Mouse (Mus musculus) limb, embryonic 14.5 days (tissue): ENCODE measurements around the gene Tapbpl. TPM values are rescaled to one million over a fixed set of nuclear protein-coding genes. Genes with fewer than 3 reads are reported as not detected.

Experiments
- ATAC-seq: fragments of 200-750 bp; cut with Nextera tagmentation; 2 replicates; pipeline ENCODE4 v1.8.0; 2017; ENCODE audit warnings: low read depth, moderate number of reproducible peaks, moderate TSS enrichment; ENCODE audit not compliant: low FRiP score
- DNase-seq: peaks from one replicate; pipeline ENCODE4 v3.0.0-alpha.2; 2015; ENCODE audit warnings: low spot score
- H3K27ac ChIP-seq: fragments of 300-500 bp; sonication (generic); replicated peaks from 2 replicates; pipeline ENCODE4 v1.5.1; 2014; ENCODE audit warnings: low read depth, mild to moderate bottlenecking, low read length, moderate library complexity, mixed read lengths
- H3K27me3 ChIP-seq: fragments of 300-500 bp; sonication (generic); 2 replicates; pipeline ENCODE4 v1.6.1; 2014; ENCODE audit warnings: low read length, mixed read lengths; ENCODE audit not compliant: control insufficient read depth, insufficient read depth
- H3K36me3 ChIP-seq: fragments of 300-500 bp; sonication (generic); 2 replicates; pipeline ENCODE4 v1.6.1; 2014; ENCODE audit warnings: mild to moderate bottlenecking, low read length, moderate library complexity, mixed read lengths; ENCODE audit not compliant: control insufficient read depth, insufficient read depth
- H3K4me1 ChIP-seq: fragments of 300-500 bp; sonication (generic); 2 replicates; pipeline ENCODE4 v1.6.1; 2014; ENCODE audit warnings: antibody characterized with exemption, low read length, mixed read lengths; ENCODE audit not compliant: control insufficient read depth, insufficient read depth
- H3K4me2 ChIP-seq: fragments of 300-500 bp; sonication (generic); replicated peaks from 2 replicates; pipeline ENCODE4 v1.6.1; 2014; ENCODE audit warnings: low read depth, mild to moderate bottlenecking, low read length, moderate library complexity; ENCODE audit not compliant: severe bottlenecking
- H3K4me3 ChIP-seq: fragments of 300-500 bp; sonication (generic); replicated peaks from 2 replicates; pipeline ENCODE4 v1.5.1; 2014; ENCODE audit warnings: low read length
- H3K9ac ChIP-seq: fragments of 300-500 bp; sonication (generic); 2 replicates; pipeline ENCODE4 v1.6.1; 2014; ENCODE audit warnings: mild to moderate bottlenecking, low read depth, low read length, moderate library complexity; ENCODE audit not compliant: severe bottlenecking
- H3K9me3 ChIP-seq: fragments of 300-500 bp; sonication (generic); 2 replicates; pipeline ENCODE4 v1.6.1; 2016; ENCODE audit warnings: low read length; ENCODE audit not compliant: control insufficient read depth
- POLR2A ChIP-seq: fragments of 200-500 bp; IDR thresholded peaks from 2 replicates; pipeline ENCODE4 v1.8.0; 2012; ENCODE audit warnings: inconsistent platforms, mild to moderate bottlenecking, moderate library complexity, borderline replicate concordance; ENCODE audit not compliant: insufficient read depth, insufficient read length; ENCODE audit errors: extremely low read depth
- WGBS: fragments of 180-500 bp; shearing (Covaris S2); extraction: QIAGEN DNeasy Blood & Tissue Kit; methylation state at CpG from one replicate; pipeline ENCODE4 v1.1.7; 2014; 5-methylcytosine and 5-hydroxymethylcytosine counted together
- polyA plus RNA-seq, 2 experiments: library from polyadenylated mRNA; depleted of rRNA in 1 of 2; stranded (reverse) in 1 of 2; unstranded in 1 of 2; fragments of >200 nt; fragmentation: Nextera tagmentation in 1 of 2; extraction: Ambion mirVana in 1 of 2; gene quantifications; 2 replicates each; pipeline versions ENCODE4 v1.2.1 to v1.2.3; 2012 to 2014

Tapbpl gene
- polyA plus RNA-seq, 2 experiments: 2.8 to 3.4 TPM

GRCm38 (mm10) chr6:125233816-125234519, 2.3 kb upstream of the Tapbpl start:
- H3K4me3 ChIP-seq: no peak overlapping the region
- no peak overlapping the region for H3K27ac ChIP-seq
- H3K9ac ChIP-seq: no peak overlapping the region
- WGBS: 59% methylated on average over 7 of the region's 7 CpGs
- no peaks in the 10 kb centered on the region for H3K36me3 ChIP-seq
- no peak overlapping the region for H3K4me2 ChIP-seq
- peaks cover 5% of the 10 kb centered on the region for H3K4me1 ChIP-seq
- H3K27me3 ChIP-seq: no peaks in the 10 kb centered on the region
- ATAC-seq (no peak), DNase-seq (no peak)
- no peaks in the 10 kb centered on the region for H3K9me3 ChIP-seq
- TF ChIP-seq POLR2A: no peak

- DNase-seq: no peak
- no peak for TF ChIP-seq POLR2A
- Histone ChIP-seq H3K36me3 (no peaks in the 10 kb centered on the region), H3K4me3 (no peak overlapping the region), H3K27me3 (no peaks in the 10 kb centered on the region), H3K9me3 (no peaks in the 10 kb centered on the region), H3K9ac (no peak overlapping the region), H3K4me2 (0 out of 2 replicates have a peak overlapping the region, but pooled peaks have one; percentile 91), H3K27ac (no peak overlapping the region), H3K4me1 (peaks cover 5% of the 10 kb centered on the region)
- 80% methylated on average over 6 of the region's 6 CpGs for WGBS
- ATAC-seq: no peak
These were observed 856 bp upstream of the Tapbpl start for GRCm38 (mm10) chr6:125232516-125232915.

- no peak for TF ChIP-seq POLR2A
- Histone ChIP-seq H3K4me2 (peak overlapping the region; percentile 91), H3K36me3 (no peaks in the 10 kb centered on the region), H3K4me3 (peak overlapping the region; percentile 46), H3K4me1 (peaks cover 5% of the 10 kb centered on the region), H3K27me3 (no peaks in the 10 kb centered on the region), H3K27ac (no peak overlapping the region), H3K9me3 (no peaks in the 10 kb centered on the region), H3K9ac (peak overlapping the region; percentile 77)
- WGBS: 45% methylated on average over 4 of the region's 4 CpGs
- ATAC-seq: no peak
- no peak for DNase-seq
These were observed 381 bp upstream of the Tapbpl start for GRCm38 (mm10) chr6:125232045-125232437.

- DNase-seq (no peak), ATAC-seq (no peak)
- no peak for TF ChIP-seq POLR2A
- Histone ChIP-seq H3K27ac (no peak overlapping the region), H3K4me3 (no peak overlapping the region), H3K4me2 (no peak overlapping the region), H3K9ac (no peak overlapping the region), H3K4me1 (peaks cover 5% of the 10 kb centered on the region), H3K36me3 (no peaks in the 10 kb centered on the region), H3K27me3 (no peaks in the 10 kb centered on the region), H3K9me3 (no peaks in the 10 kb centered on the region)
- WGBS: 60% methylated on average over 9 of the region's 9 CpGs
These were observed 1.1 kb downstream of the Tapbpl start for GRCm38 (mm10) chr6:125230571-125230970.

GRCm38 (mm10) chr6:125225518-125226115, 6.0 kb downstream of the Tapbpl start:
- no peaks in the 10 kb centered on the region for H3K27me3 ChIP-seq
- 83% methylated on average over 5 of the region's 5 CpGs for WGBS
- no peak overlapping the region for H3K4me3 ChIP-seq
- H3K36me3 ChIP-seq: peaks cover 6% of the 10 kb centered on the region; the same call in 1 of the 2 replicates
- no peak for ATAC-seq
- H3K4me2 ChIP-seq: no peak overlapping the region
- DNase-seq: no peak
- H3K4me1 ChIP-seq: no peaks in the 10 kb centered on the region
- H3K9me3 ChIP-seq: no peaks in the 10 kb centered on the region
- TF ChIP-seq POLR2A: no peak
- H3K27ac ChIP-seq: no peak overlapping the region
- no peak overlapping the region for H3K9ac ChIP-seq

GRCm38 (mm10) chr6:125222577-125222976, 9.1 kb downstream of the Tapbpl start:
- Histone ChIP-seq H3K27ac (no peak overlapping the region), H3K4me2 (no peak overlapping the region), H3K27me3 (no peaks in the 10 kb centered on the region), H3K36me3 (peaks cover 6% of the 10 kb centered on the region; the same call in 1 of the 2 replicates), H3K9ac (no peak overlapping the region), H3K4me1 (no peaks in the 10 kb centered on the region), H3K9me3 (no peaks in the 10 kb centered on the region), H3K4me3 (no peak overlapping the region)
- WGBS: 79% methylated on average over 3 of the region's 3 CpGs
- TF ChIP-seq POLR2A: no peak
- DNase-seq: no peak
- no peak for ATAC-seq
